Mouse (Mus musculus): ENCODE data around the gene Cd83.

DNA sequence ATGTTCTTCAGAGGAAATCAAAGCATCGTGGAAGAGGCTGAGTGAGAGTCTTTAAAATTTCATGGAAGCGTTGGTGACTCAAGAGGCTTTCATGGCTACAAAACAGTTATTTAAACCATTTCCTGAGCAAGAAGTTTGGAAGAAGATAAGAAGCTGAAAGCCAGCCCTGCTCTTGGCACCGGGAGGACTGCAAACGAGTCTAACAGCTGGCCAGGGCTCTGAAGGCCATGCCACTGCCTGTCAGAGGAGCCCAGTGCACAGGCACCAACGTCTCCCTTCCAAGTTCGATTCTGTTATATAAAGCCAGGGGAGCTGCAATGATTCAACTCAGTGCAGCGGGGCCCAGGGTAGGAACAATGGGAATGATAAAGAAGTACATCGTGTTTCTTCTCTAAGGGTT, 51.8 kb downstream of the Cd83 start:
- TF ChIP-seq CTCF (IDR thresholded peaks at IDR 0.05; ENCODE audit: low read depth, low read length), result no peak
- no peak for TF ChIP-seq POLR2A (IDR thresholded peaks at IDR 0.05; ENCODE audit: extremely low read depth, insufficient read depth, low read length)

Data from liver, adult 2 months (tissue).